Mouse (Mus musculus) right cerebral cortex, postnatal 36 days (tissue): ENCODE results near the gene Capn12.
A peak's percentile ranks its signal among the peaks of the same experiment; 100 is the strongest.
"Not testable (repeated sequence)": the region's sequence is repeated elsewhere in the genome, so short reads cannot be mapped to it uniquely, and the experiment has no call there.

ENCODE experiments used
- DNase-seq, 2 experiments: peaks; one replicate each; pipeline ENCODE4 v3.0.0; 2022; ENCODE audit warnings: low spot score in 2 of 2, mixed read lengths in 1 of 2

Capn12 gene

DNA sequence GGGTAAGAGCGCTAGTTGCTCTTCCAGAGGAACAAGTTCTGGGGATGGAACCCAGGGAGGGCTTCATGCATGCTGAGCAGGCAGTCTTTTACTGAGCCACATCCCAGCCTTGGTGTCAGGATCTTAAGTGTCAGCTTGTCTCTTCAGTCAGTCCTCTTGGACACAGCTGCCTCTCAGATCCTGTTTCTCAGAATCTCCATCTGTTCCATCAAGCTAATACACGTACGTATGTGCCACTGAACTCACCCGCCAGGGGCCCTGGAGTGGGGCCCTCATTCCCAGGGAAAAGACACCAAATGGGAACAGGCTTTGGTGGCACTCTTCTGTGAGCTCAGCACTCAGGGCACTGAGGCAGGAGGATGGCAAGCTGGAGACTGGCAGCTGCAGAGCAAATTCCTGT lies 3.4 kb upstream of the Capn12 start:
- no peak for DNase-seq

DNA sequence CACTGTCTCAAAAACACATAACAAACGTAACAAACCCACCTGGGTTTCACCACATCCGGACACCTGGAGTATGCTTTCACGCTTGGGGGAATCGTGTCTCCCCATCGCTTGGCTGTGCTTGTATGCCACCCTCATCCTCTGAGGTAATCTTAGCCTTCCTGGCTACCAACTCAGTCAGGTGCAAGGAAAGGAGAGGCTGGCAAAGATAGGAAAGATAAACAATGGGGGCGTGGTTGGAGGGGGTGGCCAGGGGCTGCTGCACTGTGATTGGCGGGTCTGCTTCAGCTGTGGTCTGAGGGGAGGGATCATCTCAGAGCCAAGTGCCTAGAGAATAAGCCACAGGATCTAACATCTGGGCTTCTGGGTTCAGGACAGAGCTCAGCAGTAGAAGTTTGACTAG lies 1.6 kb upstream of the Capn12 start:
- no peak for DNase-seq

DNA sequence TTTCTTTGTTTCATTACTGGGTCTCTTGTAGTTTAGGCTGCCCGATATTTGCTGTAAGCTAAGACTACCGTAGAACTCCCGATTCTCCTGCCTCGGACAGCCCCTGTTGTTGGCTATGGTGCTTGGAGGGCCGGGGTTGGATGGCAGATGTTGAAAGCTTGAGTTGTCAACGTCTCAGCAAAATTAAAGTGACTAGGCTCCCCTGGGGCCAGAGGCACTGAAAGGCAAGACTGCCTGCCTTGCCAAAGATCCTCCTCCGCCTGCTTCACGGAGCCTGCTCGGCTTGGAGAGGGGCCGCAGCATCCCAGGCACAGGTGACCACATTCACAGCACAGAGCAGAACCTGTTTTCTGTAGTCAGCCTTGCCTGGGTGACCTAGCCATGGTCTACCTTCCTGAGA lies 668 bp upstream of the Capn12 start:
- DNase-seq, result no peak

- no peak for DNase-seq
Measured at GRCm38 (mm10) chr7:28883039-28883438, 1.8 kb downstream of the Capn12 start.

DNA sequence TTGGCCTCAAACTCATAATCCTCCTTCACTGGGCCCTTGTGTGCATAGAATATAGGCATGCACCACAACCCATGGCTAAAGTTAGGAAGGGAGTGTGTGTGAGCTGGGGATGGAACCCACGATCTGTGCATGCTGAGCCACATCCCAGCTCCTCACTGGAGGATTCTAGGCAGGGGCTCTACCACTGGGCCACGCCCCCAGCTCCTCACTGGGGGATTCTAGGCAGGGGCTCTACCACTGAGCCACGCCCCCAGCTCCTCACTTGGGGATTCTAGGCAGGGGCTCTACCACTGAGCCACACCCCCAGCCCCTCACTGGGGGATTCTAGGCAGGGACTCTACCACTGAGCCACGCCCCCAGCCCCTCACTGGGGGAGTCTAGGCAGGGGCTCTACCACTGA lies 2.5 kb downstream of the Capn12 start:
- not testable (repeated sequence) for DNase-seq

DNA sequence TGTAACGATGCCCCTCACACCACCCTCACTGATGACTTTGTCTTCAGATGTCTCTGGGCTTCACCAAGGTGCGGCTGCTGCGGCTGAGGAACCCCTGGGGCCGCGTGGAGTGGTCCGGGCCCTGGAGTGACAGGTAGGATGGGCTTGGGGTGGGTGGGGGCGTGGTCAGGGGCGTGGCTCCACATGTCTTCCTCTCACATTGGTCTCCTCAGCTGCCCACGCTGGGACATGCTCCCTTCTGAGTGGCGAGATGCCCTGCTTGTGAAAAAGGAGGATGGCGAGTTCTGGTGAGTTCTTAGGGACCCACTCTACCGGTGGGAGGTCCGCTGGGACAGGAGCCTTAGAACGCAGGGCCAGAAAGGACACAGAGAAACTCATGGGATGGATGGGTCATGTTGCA lies 5.3 kb downstream of the Capn12 start:
- DNase-seq, result no peak

- DNase-seq, result no peak
Measured at GRCm38 (mm10) chr7:28888701-28889161, 7.5 kb downstream of the Capn12 start.

DNA sequence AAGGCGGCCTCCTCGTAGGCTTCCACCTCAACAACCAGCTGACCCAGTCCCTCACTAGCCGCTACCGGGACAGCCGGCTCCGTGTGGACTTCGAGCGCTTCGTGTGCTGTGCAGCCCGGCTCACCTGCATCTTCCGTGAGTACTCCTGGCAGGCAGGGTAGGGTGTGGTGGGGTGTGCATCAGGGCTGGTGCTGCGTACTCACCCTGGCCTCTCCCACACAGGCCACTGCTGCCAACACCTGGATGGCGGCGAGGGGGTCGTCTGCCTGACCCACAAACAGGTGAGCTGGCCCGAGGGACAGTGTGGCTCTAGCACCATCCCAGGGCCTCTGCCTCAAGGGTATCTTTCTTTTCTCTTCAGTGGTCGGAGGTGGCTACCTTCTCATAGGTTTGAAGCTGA lies 11.4 kb downstream of the Capn12 start:
- DNase-seq, result no peak

- DNase-seq, result no peak
Measured at GRCm38 (mm10) chr7:28893643-28894265, 12.5 kb downstream of the Capn12 start.

GRCm38 (mm10) chr7:28894942-28895341 lies 13.7 kb downstream of the Capn12 start:
- DNase-seq, result no peak

DNA sequence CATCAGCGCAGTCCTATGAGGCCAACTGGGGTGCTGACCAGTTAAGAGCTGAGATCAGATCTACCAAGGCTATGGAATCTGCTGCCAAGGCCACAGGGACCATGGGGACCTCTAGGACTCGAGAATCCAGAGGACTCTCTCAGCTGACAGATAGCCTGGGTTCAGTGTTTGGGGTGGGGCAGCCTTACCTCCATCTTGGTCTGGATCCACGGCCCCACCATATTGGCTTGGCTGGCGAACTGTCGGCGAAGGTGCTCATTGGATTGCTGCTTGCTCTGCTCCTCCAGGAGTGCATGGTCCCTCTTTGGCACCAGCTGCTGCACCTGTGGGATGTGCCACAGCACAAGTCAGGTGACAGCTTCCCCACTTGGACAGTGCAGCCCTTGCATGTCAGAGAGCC lies 16.4 kb downstream of the Capn12 start:
- no peak for DNase-seq

DNA sequence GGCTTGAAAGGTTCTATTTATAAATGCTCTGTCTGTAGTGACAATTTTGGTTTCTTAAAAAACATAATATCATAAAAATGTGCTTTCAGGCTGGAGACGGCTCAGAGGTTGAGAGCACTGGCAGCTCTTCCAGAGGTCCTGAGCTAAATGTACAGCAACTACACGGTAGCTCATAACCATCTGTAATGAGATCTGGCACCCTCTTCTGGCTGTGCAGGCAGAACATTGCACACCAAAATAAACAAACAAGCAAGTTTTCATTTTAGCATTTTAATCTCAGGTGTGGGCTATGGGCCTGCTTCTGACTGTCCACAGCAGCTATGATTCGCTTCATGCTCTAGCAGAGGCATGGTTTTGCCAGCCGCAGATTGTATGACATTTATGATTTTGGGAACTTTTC lies 18.8 kb downstream of the Capn12 start:
- DNase-seq, result no peak

- DNase-seq, result peak in 1 of 2 experiments; percentile 49
Measured at GRCm38 (mm10) chr7:28901311-28902125, 20.3 kb downstream of the Capn12 start.

- DNase-seq, result no peak
Measured at GRCm38 (mm10) chr7:28902180-28902579, 21.0 kb downstream of the Capn12 start.

DNA sequence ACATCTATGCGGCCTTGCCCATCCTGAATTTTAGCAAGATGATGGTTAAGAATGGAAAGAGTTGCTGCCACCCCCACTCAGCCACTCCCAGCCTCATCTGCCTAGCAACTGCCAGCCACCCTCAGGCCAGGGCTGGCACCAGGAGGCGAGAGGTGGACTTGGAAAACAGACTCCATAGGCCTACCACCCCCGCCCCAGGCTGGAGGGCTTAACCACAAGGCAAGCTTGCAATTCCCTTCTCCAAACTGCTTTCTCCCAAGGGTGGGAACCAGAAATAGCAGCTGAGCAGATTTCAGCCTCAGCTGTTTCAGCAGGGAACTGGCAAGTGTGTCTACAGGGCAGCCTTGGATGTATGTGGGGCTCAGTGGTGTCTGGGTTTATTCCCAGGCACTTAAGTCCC lies 21.6 kb downstream of the Capn12 start:
- peak; percentile 70 to 81 for DNase-seq

DNA sequence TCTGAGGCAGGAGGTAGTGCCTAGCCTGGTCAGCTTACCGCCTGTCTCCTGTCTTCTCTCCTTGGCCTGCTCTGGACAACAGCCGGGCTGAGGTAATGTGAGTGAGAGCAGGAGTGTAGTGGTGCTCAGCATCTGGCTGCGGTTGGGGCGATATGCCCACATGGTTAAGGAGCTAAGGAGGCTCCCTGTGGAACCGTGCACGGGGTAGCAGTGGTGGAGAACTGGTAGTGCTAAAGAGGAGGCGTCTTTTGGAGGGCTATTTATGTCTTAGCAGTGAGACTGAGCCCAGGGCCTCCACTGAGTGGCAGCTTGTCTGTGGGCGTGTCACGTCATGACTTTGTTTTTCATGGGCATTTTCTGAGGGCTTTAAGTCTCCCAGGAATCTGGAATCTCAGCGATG lies 22.6 kb downstream of the Capn12 start:
- DNase-seq, result peak; percentile 81 to 91

GRCm38 (mm10) chr7:28907195-28907594 lies 26.0 kb downstream of the Capn12 start:
- no peak for DNase-seq

DNA sequence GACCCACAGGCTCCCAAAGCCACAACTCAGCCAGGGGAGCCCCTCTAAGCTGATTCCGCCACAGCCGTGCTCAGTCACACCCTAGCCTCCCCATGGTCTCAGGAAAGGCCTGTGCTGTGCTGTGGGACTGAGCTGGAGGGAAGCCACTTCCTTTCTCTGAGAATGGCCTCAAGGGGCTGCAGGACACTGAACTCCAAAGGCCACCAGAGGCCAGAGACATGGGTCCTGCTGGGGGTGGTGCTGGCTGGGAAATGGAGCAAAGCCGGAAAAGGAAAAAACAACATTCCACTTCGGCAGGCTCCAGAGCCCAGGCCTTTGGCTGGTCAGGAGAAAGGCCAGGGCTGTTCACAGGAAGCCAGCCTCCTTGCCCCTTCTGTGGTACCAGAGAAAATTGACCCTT lies 30.4 kb downstream of the Capn12 start:
- no peak for DNase-seq

- DNase-seq, result no peak
Measured at GRCm38 (mm10) chr7:28913171-28913570, 31.9 kb downstream of the Capn12 start.

GRCm38 (mm10) chr7:28916491-28916890 lies 35.3 kb downstream of the Capn12 start:
- no peak for DNase-seq

DNA sequence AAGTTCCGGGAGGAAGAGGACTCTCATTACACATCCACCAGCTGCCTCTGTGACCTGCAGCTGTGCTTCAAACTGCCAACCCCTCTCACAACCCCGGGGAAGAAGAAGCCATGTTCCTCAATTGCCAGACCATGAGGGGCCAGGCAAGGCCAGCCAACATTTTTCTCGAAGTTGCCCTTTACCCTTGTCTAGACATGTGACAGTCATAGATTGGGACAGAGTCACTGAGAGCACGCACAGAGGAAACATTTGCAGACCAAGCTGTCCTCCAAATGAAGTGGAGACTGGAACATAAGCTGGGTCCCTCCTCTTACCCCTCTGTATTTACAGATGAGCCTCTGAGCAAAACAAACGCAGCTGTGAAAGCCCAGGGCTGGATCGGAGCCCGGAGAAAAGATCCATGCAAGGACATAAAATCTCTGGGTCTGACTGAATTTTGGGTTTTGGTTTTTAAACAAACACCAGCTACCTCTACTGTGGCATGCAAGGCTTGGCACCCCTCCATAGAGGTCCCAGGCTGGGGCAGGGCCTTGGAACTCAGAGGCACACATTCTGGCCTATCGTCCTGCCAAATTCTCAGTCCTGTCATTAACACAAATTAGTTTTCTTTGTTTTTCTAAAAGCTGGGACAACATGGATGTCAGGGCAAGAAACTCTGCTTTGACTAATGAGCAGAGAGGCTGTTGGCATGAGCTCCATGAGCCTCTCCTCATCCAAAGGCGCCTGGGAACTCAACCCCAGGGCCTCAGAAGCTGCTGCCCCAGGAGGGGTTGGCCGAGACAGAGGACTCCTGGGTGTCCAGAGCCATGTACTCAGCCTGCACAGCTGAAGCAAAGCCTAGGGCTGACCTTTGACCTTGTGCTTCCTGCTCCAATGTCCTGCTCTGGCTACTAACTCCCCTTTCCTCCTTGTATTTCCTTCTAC lies 36.5 kb downstream of the Capn12 start:
- DNase-seq, result peak in 1 of 2 experiments; percentile 47

DNA sequence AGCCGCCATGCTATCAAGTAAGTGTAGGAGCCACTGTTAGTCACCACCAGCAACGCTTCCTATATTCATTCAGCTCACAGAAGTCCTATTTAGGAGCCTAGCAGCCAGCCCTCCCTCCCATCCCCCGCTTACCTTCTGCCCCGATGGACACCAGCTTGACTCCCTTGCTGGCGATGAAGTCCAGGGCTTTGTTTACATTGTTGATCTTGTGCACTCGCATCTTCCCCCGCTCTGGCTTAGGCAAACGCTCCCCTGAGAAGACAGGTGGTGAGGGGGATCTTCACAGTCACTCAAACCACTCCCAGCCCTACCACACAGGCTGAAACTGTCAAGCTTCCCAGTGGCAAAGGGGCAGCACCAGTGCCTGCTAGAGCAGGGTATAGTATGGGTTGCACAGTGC lies 37.3 kb downstream of the Capn12 start:
- no peak for DNase-seq
